Mouse (Mus musculus) left cerebral cortex, adult 2 months (tissue): ENCODE results near the gene Sipa1l1. TPM values are rescaled to one million over a fixed set of nuclear protein-coding genes. Genes with fewer than 3 reads are reported as not detected.
"Not testable (repeated sequence)": the region's sequence is repeated elsewhere in the genome, so short reads cannot be mapped to it uniquely, and the experiment has no call there.

ENCODE experiments used
- DNase-seq, 2 experiments: peaks; one replicate each; pipeline ENCODE4 v3.0.0; 2021 to 2022; ENCODE audit warnings: low spot score in 2 of 2, mixed read lengths in 1 of 2; ENCODE audit errors: extremely low spot score in 1 of 2
- H3K27ac ChIP-seq: fragments of 200-600 bp; 2 replicates; pipeline ENCODE4 v1.8.1; 2022
- H3K4me3 ChIP-seq: fragments of 200-600 bp; 2 replicates; pipeline ENCODE4 v1.8.1; 2022
- CTCF ChIP-seq: fragments of 200-600 bp; IDR thresholded peaks from 2 replicates; pipeline ENCODE4 v1.8.1; 2022; ENCODE audit warnings: antibody characterized with exemption, mild to moderate bottlenecking, moderate library complexity
- intact Hi-C: fragments of 180-260 bp; cut with DNase I; formaldehyde crosslinking; loops from one replicate; pipeline ENCODE4 v1.15.1; 2025
- total RNA-seq, 2 experiments: library from RNA; stranded (reverse); gene quantifications; 2 replicates each; pipeline ENCODE4 v1.2.3; 2021

The Sipa1l1 gene
- total RNA-seq, 2 experiments from 2014 or later = 311 to 327 TPM

- no peak for TF ChIP-seq CTCF
- no peak overlapping the region for H3K27ac ChIP-seq
- H3K4me3 ChIP-seq = no peak overlapping the region
- DNase-seq = no peak
- intact Hi-C loops = loop anchor here (10.0 kb wide), 1 partner anchor 205 kb away; no protein-coding TSS in a partner anchor
These were observed 320.5 kb downstream of the Sipa1l1 start for GRCm38 (mm10) chr12:82489621-82490020.

DNA sequence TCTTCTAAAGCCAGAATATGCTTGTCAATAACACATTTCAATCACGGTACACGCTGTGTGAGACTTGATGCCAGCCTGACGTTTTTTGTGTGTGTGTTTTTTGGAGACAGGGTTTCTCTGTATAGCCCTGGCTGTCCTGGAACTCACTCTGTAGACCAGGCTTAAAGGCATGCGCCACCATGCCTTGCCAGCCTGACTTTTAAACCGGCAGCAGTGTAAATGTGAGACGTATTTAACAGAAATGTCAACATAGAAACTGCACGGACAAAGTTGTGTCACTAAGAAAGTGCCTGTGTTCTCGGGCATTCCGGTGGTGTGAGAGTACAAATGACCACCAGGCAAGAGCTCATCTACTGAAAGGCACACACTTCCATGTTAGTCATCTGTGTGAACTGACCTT, 323.3 kb downstream of the Sipa1l1 start:
- no peak overlapping the region for H3K4me3 ChIP-seq
- TF ChIP-seq CTCF = no peak
- no peak for DNase-seq
- intact Hi-C loops = loop anchor here (10.0 kb wide), 1 partner anchor 202 kb away; no protein-coding TSS in a partner anchor
- no peak overlapping the region for H3K27ac ChIP-seq

GRCm38 (mm10) chr12:82493260-82493659, 324.1 kb downstream of the Sipa1l1 start:
- intact Hi-C loops = loop anchor here (10.0 kb wide), 1 partner anchor 202 kb away; no protein-coding TSS in a partner anchor
- DNase-seq, H3K27ac ChIP-seq, H3K4me3 ChIP-seq: not testable (repeated sequence)

GRCm38 (mm10) chr12:82495936-82496335, 326.8 kb downstream of the Sipa1l1 start:
- TF ChIP-seq CTCF = no peak
- DNase-seq = no peak
- Histone ChIP-seq H3K27ac (no peak overlapping the region), H3K4me3 (no peak overlapping the region)
- intact Hi-C loops = loop anchor here (2.0 to 10.0 kb wide), 2 partner anchors 199 to 523 kb away; no protein-coding TSS in a partner anchor

- peak overlapping the region; percentile 40 for H3K4me3 ChIP-seq
- no peak overlapping the region for H3K27ac ChIP-seq
- intact Hi-C loops = loop anchor here (1.0 to 10.0 kb wide), 4 partner anchors 118 to 521 kb away; no protein-coding TSS in a partner anchor
- DNase-seq = peak; percentile 56 to 72
- peak; percentile 71 for TF ChIP-seq CTCF
These were observed 328.9 kb downstream of the Sipa1l1 start for GRCm38 (mm10) chr12:82497866-82498631.

- no peak overlapping the region for H3K27ac ChIP-seq
- no peak for TF ChIP-seq CTCF
- no peak for DNase-seq
- intact Hi-C loops = loop anchor here (1.0 to 10.0 kb wide), 3 partner anchors 118 to 448 kb away; no protein-coding TSS in a partner anchor
- H3K4me3 ChIP-seq = no peak overlapping the region
These were observed 329.6 kb downstream of the Sipa1l1 start for GRCm38 (mm10) chr12:82498701-82499100.

- intact Hi-C loops = loop anchor here (2.0 to 10.0 kb wide), 2 partner anchors 195 to 447 kb away; no protein-coding TSS in a partner anchor
- no peak for TF ChIP-seq CTCF
- no peak for DNase-seq
- Histone ChIP-seq H3K4me3 (no peak overlapping the region), H3K27ac (no peak overlapping the region)
These were observed 330.6 kb downstream of the Sipa1l1 start for GRCm38 (mm10) chr12:82499731-82500130.
